Mouse (Mus musculus): ENCODE data around the gene Rhox3a2. TPM values are rescaled to one million over a fixed set of nuclear protein-coding genes. Genes with fewer than 3 reads are reported as not detected.
"Not testable (repeated sequence)": the region's sequence is repeated elsewhere in the genome, so short reads cannot be mapped to it uniquely, and the experiment has no call there.

Gene Rhox3a2
- polyA plus RNA-seq (2012), result not detected in 2 replicates

- not testable (repeated sequence) for TF ChIP-seq GATA1 (IDR thresholded peaks at IDR 0.05; ENCODE audit: low read length)
Observed at GRCm38 (mm10) chrX:37379728-37380127, at the start of gene Rhox3a2. Rhox3a2 (plus strand) TSS chrX:37380028.

DNA sequence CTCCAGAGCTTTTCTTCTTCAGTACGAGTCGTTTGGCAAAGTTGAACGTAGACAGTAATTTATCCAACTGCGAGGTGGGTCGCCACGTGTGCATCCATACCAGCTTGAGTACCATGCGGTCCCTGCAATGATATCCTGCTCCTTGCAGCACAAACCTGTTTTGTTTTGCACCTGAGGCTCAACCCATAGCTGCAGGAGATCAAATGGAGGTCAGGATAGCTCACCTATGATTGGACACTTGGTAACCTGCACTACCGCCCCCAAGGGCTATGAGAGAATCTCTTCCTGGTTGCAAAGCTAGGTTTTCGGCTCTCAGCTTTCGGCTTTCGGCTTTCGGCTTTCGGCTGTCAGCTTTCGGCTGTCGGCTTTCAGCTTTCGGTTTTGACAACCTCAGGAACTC lies 10.7 kb downstream of the Rhox3a2 start, which contains the start of gene Rhox4a2:
TSS of gene Rhox4a2 (plus strand) at position 301 of the 400 bp plus-strand sequence.
- not testable (repeated sequence) for TF ChIP-seq GATA1 (IDR thresholded peaks at IDR 0.05; ENCODE audit: low read length)

DNA sequence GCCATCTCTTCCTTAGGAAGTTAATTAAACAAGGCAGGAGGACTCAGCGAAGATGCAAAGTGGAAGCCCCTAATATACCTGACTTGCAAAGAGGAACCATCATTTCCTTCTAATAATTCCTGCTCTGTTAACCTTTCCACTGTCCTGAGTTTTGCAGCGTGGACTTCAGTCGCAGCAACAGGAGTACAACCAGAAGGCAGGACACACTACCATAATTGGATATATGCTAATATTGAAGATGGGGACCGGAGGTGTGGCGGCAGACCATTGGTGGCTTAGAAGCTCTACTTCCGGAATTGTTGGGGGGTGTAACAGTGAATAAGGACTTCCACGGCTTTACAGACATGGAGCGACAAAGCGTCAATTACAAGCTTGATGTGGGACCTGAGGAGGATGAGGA lies 31.9 kb downstream of the Rhox3a2 start, which contains the start of gene Rhox2b:
TSS of gene Rhox2b (plus strand) at position 301 of the 400 bp plus-strand sequence.
- TF ChIP-seq GATA1 (IDR thresholded peaks at IDR 0.05; ENCODE audit: low read length), result not testable (repeated sequence)

DNA sequence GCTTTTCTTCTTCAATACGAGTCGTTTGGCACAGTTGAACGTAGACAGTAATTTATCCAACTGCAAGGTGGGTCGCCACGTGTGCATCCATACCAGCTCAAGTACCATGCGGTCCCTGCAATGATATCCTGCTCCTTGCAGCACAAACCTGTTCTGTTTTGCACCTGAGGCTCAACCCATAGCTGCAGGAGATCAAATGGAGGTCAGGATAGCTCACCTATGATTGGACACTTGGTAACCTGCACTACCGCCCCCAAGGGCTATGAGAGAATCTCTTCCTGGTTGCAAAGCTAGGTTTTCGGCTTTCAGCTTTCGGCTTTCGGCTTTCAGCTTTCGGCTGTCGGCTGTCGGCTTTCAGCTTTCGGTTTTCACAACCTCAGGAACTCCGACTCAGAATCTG lies 52.4 kb downstream of the Rhox3a2 start, which contains the start of gene Rhox4b:
TSS of gene Rhox4b (plus strand) at position 301 of the 400 bp plus-strand sequence.
- not testable (repeated sequence) for TF ChIP-seq GATA1 (IDR thresholded peaks at IDR 0.05; ENCODE audit: low read length)

Other genes starting within 250 kb of the Rhox3a2 start
- gene Akap14, start 211.2 kb upstream of the Rhox3a2 start, polyA plus RNA-seq (2012), result not detected in 2 replicates
- gene Ndufa1, start 188.9 kb upstream of the Rhox3a2 start, polyA plus RNA-seq (2012), result 188 and 247 TPM in 2 replicates
- 10.8 and 11.2 TPM in 2 replicates for gene Rnf113a1, start 188.8 kb upstream of the Rhox3a2 start, polyA plus RNA-seq (2012)
- not detected in 2 replicates for gene Gm9, start 169.0 kb upstream of the Rhox3a2 start, polyA plus RNA-seq (2012)
- not detected in 2 replicates for gene Rhox1, start 157.8 kb upstream of the Rhox3a2 start, polyA plus RNA-seq (2012)
- gene Rhox2a, start 135.1 kb upstream of the Rhox3a2 start, polyA plus RNA-seq (2012), result not detected in 2 replicates
- not detected in 2 replicates for gene Rhox3a, start 130.1 kb upstream of the Rhox3a2 start, polyA plus RNA-seq (2012)
- not detected in 2 replicates for gene Rhox4a, start 114.7 kb upstream of the Rhox3a2 start, polyA plus RNA-seq (2012)
- not detected in 2 replicates for gene Rhox4a2, start 10.8 kb downstream of the Rhox3a2 start, polyA plus RNA-seq (2012)
- not detected in 2 replicates for gene Rhox2b, start 32.0 kb downstream of the Rhox3a2 start, polyA plus RNA-seq (2012)
- gene Rhox4b, start 52.5 kb downstream of the Rhox3a2 start, polyA plus RNA-seq (2012), result not detected in 2 replicates
- gene Rhox2c, start 73.7 kb downstream of the Rhox3a2 start, polyA plus RNA-seq (2012), result not detected in 2 replicates
- gene Rhox3c, start 78.6 kb downstream of the Rhox3a2 start, polyA plus RNA-seq (2012), result not detected in 2 replicates
- not detected in 2 replicates for gene Rhox4c, start 100.3 kb downstream of the Rhox3a2 start, polyA plus RNA-seq (2012)
- 0.12 and 0.18 TPM in 2 replicates for gene Rhox2d, start 113.4 kb downstream of the Rhox3a2 start, polyA plus RNA-seq (2012)
- not detected in 2 replicates for gene Rhox4d, start 134.3 kb downstream of the Rhox3a2 start, polyA plus RNA-seq (2012)
- gene Rhox2e, start 150.4 kb downstream of the Rhox3a2 start, polyA plus RNA-seq (2012), result not detected in 2 replicates
- not detected in 2 replicates for gene Rhox3e, start 162.0 kb downstream of the Rhox3a2 start, polyA plus RNA-seq (2012)
- not detected in 2 replicates for gene Rhox4e, start 177.4 kb downstream of the Rhox3a2 start, polyA plus RNA-seq (2012)
- gene Rhox2f, start 191.4 kb downstream of the Rhox3a2 start, polyA plus RNA-seq (2012), result not detected in 2 replicates
- not detected in 2 replicates for gene Rhox3f, start 201.0 kb downstream of the Rhox3a2 start, polyA plus RNA-seq (2012)
- not detected in 2 replicates for gene Rhox4f, start 227.7 kb downstream of the Rhox3a2 start, polyA plus RNA-seq (2012)
- gene Rhox3g, start 248.6 kb downstream of the Rhox3a2 start, polyA plus RNA-seq (2012), result not detected in 2 replicates

Data from G1E-ER4 (cell line).